Mouse (Mus musculus): Measurements from ENCODE around the gene Tdrd5.

DNA sequence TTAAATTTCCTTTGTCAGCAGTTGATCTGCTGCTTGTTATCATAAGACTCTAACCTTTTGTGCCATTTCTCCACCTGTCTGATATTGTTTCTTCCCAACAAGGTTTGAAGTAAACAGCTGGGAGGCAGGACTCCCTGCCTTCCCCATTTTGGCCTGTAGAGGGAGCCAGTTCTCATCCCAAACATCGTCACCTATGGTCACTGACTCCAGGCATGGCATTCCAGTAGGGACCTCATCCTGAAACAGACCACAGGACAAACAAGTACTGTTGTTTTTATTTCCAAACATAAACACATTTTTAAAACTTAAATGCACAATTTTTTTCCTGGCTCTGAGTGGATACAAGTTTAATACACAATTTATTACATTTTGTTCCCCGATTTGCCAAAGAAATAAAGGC, 40.1 kb downstream of the Tdrd5 start:
- TF ChIP-seq CTCF (IDR thresholded peaks at IDR 0.05; ENCODE audit: low read depth) (peak; percentile 91), EP300 (IDR thresholded peaks at IDR 0.05; ENCODE audit: low read depth) (no peak)
